Mouse (Mus musculus) midbrain, embryonic 14.5 days (tissue): ENCODE results near the gene Vmp1. TPM values are rescaled to one million over a fixed set of nuclear protein-coding genes. Genes with fewer than 3 reads are reported as not detected.

Source experiments
- ATAC-seq: fragments of 200-750 bp; cut with Nextera tagmentation; 2 replicates; pipeline ENCODE4 v1.8.0; 2017; ENCODE audit warnings: moderate number of reproducible peaks, moderate library complexity; ENCODE audit not compliant: low FRiP score, low TSS enrichment
- DNase-seq: peaks from one replicate; pipeline ENCODE4 v3.0.0-alpha.2; 2015
- H3K27ac ChIP-seq: fragments of 300-500 bp; sonication (generic); replicated peaks from 2 replicates; pipeline ENCODE4 v1.5.1; 2014; ENCODE audit warnings: mild to moderate bottlenecking, low read depth, low read length, moderate library complexity
- H3K27me3 ChIP-seq: fragments of 300-500 bp; sonication (generic); 2 replicates; pipeline ENCODE4 v1.6.1; 2014; ENCODE audit warnings: low read length, control low read depth, mixed read lengths; ENCODE audit not compliant: control insufficient read depth, insufficient read depth
- H3K36me3 ChIP-seq: fragments of 300-500 bp; sonication (generic); 2 replicates; pipeline ENCODE4 v1.6.1; 2014; ENCODE audit warnings: low read length, control low read depth; ENCODE audit not compliant: control insufficient read depth, insufficient read depth
- H3K4me1 ChIP-seq: fragments of 300-500 bp; sonication (generic); 2 replicates; pipeline ENCODE4 v1.6.1; 2014; ENCODE audit warnings: mild to moderate bottlenecking, antibody characterized with exemption, low read length, control low read depth; ENCODE audit not compliant: control insufficient read depth, insufficient read depth
- H3K4me2 ChIP-seq: fragments of 300-500 bp; sonication (generic); 2 replicates; pipeline ENCODE4 v1.6.1; 2014; ENCODE audit warnings: mild to moderate bottlenecking, low read length, moderate library complexity
- H3K4me3 ChIP-seq: fragments of 300-500 bp; sonication (generic); replicated peaks from 2 replicates; pipeline ENCODE4 v1.5.1; 2014; ENCODE audit warnings: low read depth, low read length
- H3K9ac ChIP-seq: fragments of 300-500 bp; sonication (generic); replicated peaks from 2 replicates; pipeline ENCODE4 v1.6.1; 2014; ENCODE audit warnings: mild to moderate bottlenecking, low read length, moderate library complexity
- H3K9me3 ChIP-seq: fragments of 300-500 bp; sonication (generic); 2 replicates; pipeline ENCODE4 v1.6.1; 2016; ENCODE audit warnings: low read length, control low read depth, mixed read lengths; ENCODE audit not compliant: control insufficient read depth
- WGBS: fragments of 180-500 bp; shearing (Covaris S2); extraction: QIAGEN DNeasy Blood & Tissue Kit; methylation state at CpG from one replicate; pipeline ENCODE4 v1.1.7; 2014; 5-methylcytosine and 5-hydroxymethylcytosine counted together
- polyA plus RNA-seq: library from polyadenylated mRNA; unstranded; fragments of >200 nt; fragmentation: Nextera tagmentation; extraction: Ambion mirVana; gene quantifications from 2 replicates; pipeline ENCODE4 v1.2.1, GENCODE M21; 2014

Vmp1 gene
- polyA plus RNA-seq, 1 experiment from 2014 or later: 129 TPM

DNA sequence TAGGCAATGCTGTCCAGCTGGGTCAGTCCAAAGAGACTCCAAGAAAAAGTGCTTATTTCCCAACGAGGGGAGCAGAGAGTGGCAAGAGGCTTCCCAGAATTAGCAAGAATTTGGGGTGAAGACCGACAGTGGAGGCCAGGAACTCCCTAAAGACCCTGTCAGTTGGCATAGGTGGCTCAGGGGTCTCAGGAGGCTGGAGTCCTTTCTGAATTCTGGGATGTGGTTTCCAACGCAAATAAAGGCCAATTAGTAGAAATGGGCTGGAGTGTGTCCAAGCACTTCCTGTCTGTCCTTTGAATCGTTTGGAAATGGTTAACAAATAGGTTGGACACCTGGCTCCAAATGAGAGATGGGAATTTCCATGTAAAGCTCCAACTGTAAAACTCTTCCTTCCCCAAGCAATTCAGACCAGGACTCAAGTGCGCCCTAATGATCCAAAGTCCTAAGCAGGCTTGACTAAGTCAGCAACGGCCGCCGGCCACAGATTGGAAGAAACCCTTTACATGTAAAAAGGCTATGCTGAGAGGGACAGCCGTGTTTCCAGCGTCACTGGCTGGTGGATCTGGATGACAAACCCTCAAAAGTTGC, 103.8 kb downstream of the Vmp1 start:
- DNase-seq (no peak), ATAC-seq (no peak)
- no peaks in the 10 kb centered on the region for H3K4me1 ChIP-seq
- peaks cover 1% of the 10 kb centered on the region; the same call in 1 of the 2 replicates for H3K36me3 ChIP-seq
- 82% methylated on average over 10 of the region's 10 CpGs for WGBS
- no peaks in the 10 kb centered on the region for H3K27me3 ChIP-seq
- no peak overlapping the region for H3K4me3 ChIP-seq
- no peak overlapping the region for H3K27ac ChIP-seq
- no peak overlapping the region for H3K9ac ChIP-seq
- H3K9me3 ChIP-seq: no peaks in the 10 kb centered on the region
- H3K4me2 ChIP-seq: no peak overlapping the region

DNA sequence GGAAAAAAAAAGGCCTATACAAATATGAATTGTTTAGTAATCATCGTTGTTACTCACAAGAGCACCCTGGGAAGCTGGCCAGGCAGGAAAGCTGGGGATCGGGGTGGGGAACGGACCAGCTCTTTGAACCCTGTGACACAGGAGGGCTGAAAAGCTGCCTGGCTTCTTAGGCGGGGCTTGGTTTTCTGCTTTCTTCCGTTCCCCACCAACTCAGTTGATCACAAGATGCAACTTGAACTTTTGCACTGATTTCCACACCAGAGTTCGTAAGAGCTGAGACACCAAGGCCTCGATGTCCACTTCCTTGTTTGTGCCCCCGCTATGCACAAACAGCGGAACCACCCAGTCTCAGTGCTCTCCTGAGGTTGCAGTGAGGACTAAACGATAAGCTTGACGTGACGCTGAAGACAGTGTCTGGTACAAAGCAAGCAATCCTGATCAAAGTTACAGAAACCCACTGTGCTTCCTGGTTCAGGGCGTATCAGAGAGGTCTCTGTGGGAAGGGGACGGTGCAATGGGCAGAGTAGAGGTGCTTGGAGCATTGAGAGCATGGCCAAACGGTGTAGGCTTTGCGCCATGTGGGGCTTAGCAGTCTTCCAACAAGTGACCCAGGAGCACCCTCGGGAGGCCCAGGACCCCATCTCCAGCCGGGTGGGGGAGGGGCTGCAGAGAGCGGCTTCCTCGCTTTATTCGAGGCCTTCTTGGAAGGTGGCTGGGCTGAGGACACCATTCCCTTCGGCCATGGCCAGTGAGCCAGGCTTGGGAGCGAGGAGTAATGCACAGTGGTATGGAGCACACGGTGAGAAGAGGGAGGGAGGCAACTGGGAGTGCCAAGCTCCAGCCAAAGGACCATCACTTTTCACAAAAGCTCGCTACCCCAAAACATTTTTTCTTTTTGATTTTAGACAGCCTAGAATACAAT, 104.6 kb downstream of the Vmp1 start:
- Histone ChIP-seq H3K27me3 (no peaks in the 10 kb centered on the region), H3K9ac (no peak overlapping the region), H3K4me3 (no peak overlapping the region), H3K27ac (no peak overlapping the region), H3K4me1 (no peaks in the 10 kb centered on the region), H3K9me3 (no peaks in the 10 kb centered on the region), H3K4me2 (no peak overlapping the region), H3K36me3 (no peaks in the 10 kb centered on the region)
- ATAC-seq: no peak
- 79% methylated on average over 25 of the region's 25 CpGs for WGBS
- no peak for DNase-seq

DNA sequence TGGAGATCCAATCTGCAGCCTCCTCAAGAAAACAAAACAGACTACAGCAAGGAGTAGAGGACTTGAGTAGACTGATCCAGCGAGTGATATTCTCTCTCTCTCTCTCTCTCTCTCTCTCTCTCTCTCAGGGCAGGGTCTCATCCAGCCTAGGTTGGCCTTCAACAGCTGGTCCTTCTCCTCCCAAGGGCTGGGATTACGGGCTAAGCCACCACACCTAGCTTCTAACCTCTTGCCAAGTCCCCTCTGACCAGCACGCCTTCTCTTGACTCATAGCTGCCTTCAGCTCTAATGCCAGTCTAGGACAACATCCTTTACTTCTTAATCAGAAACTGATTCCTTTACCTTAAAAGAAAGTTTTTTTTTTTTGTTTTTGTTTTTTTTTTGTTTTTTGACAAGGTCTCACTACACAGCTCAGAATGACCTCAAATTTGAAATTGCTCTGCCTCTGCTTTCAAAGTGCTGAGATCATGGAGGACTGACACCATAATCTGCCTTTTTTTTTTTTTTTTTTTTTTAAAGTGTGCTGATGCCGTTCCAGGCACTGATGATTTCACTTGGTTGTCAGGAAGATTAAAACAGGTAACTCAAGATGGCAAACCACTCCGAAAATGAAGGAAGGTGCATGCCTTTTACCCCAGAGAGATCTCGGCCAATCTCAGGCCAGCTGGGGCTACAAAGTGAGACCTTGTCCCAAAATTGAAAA, 105.4 kb downstream of the Vmp1 start:
- H3K4me1 ChIP-seq: no peaks in the 10 kb centered on the region
- no peak overlapping the region for H3K9ac ChIP-seq
- no peak overlapping the region for H3K4me2 ChIP-seq
- H3K9me3 ChIP-seq: no peaks in the 10 kb centered on the region
- H3K27ac ChIP-seq: no peak overlapping the region
- H3K27me3 ChIP-seq: no peaks in the 10 kb centered on the region
- no peak for DNase-seq
- no peak for ATAC-seq
- WGBS: 85% methylated on average over 6 of the region's 6 CpGs
- H3K36me3 ChIP-seq: no peaks in the 10 kb centered on the region
- H3K4me3 ChIP-seq: no peak overlapping the region

DNA sequence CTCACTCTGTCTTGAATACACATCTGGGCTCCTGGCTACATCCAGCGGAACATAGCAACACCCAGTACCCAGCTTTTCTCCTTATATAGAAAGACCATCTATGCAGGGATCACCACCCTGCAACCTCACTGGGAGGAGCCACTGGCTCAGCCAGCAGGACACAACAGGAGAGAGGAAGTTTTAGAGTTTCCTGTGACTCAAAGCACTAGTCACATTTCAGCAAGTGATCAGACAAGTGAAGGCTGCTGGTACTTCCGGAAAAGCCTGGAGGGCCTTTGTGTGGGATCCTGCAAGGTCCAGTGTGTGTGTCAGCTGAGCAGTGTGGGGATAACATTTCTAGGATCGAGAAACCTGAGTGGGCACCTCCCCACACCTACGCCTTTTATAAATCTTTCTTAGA, 106.4 kb downstream of the Vmp1 start:
- H3K27ac ChIP-seq: no peak overlapping the region; the same call in 1 of the 2 replicates
- H3K4me1 ChIP-seq: no peaks in the 10 kb centered on the region
- DNase-seq (no peak), ATAC-seq (no peak)
- no peaks in the 10 kb centered on the region for H3K36me3 ChIP-seq
- no peaks in the 10 kb centered on the region for H3K9me3 ChIP-seq
- no peak overlapping the region for H3K4me2 ChIP-seq
- no peak overlapping the region for H3K4me3 ChIP-seq
- H3K9ac ChIP-seq: no peak overlapping the region
- no peaks in the 10 kb centered on the region for H3K27me3 ChIP-seq
- WGBS: 86% methylated on average over 4 of the region's 4 CpGs

DNA sequence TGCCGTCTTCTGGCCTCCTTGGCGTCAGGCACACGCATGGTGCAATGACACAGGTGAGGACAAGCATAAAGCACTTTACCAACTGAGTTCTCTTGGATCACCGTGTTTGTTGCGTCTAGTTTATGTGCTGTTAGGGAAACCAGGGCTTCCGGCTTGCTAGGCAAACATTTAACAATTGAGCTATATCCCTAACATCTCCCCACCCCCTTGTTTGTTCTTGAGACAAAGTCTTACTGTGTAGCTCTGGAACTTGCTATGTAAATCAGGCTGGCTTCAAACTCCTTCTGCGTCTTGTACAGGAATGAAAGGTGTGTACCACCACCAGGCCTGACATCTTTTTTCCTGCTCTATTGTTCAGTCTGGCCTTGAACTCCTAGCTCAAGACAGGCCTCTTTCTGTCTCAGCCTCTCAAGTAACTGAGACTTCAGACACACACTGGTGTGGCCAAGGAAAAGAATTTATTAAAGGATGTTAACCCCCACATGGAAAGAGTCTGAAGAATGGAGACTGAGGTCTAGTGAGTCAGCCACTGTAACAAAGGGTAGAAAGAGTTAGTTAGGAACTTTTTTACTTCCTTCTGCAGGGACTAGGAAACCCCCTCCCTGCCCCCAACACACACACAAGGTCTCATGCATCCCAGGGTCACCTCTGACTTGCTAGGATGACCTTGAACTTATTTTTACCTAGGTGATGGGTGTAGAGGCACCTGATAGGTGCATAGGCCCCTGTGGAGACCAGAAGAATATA, 107.8 kb downstream of the Vmp1 start:
- H3K27me3 ChIP-seq: no peaks in the 10 kb centered on the region
- no peak overlapping the region for H3K9ac ChIP-seq
- no peak for DNase-seq
- no peaks in the 10 kb centered on the region for H3K36me3 ChIP-seq
- H3K27ac ChIP-seq: no peak overlapping the region
- H3K4me3 ChIP-seq: no peak overlapping the region
- 79% methylated on average over 7 of the region's 7 CpGs for WGBS
- no peak for ATAC-seq
- no peak overlapping the region for H3K4me2 ChIP-seq
- no peaks in the 10 kb centered on the region for H3K4me1 ChIP-seq
- H3K9me3 ChIP-seq: no peaks in the 10 kb centered on the region

DNA sequence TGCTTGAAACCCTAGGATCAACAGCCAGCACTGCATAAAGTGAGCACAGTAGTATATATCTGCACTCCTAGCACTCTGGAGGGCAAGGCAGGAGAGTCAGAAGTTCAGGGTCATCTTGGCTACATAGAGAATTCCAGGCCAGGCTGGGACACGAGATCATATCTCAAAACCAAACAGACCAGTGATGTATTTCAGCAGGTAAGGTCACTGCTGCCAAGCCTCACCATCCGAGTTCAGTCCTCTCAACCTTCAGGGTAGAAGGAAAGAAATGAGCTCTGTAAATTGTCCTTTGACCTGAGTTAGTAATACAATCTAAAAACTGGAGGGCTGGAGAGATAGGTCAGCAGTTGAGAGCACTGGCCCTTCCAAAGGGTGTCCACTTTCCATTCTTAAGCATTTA, 109.2 kb downstream of the Vmp1 start:
- H3K27me3 ChIP-seq: no peaks in the 10 kb centered on the region
- H3K9me3 ChIP-seq: no peaks in the 10 kb centered on the region
- H3K27ac ChIP-seq: no peak overlapping the region
- H3K4me2 ChIP-seq: no peak overlapping the region
- no peak overlapping the region for H3K4me3 ChIP-seq
- WGBS: 81% methylated on average over 2 of the region's 2 CpGs
- H3K9ac ChIP-seq: no peak overlapping the region
- no peaks in the 10 kb centered on the region for H3K4me1 ChIP-seq
- no peaks in the 10 kb centered on the region for H3K36me3 ChIP-seq
- ATAC-seq: no peak
- DNase-seq: no peak

DNA sequence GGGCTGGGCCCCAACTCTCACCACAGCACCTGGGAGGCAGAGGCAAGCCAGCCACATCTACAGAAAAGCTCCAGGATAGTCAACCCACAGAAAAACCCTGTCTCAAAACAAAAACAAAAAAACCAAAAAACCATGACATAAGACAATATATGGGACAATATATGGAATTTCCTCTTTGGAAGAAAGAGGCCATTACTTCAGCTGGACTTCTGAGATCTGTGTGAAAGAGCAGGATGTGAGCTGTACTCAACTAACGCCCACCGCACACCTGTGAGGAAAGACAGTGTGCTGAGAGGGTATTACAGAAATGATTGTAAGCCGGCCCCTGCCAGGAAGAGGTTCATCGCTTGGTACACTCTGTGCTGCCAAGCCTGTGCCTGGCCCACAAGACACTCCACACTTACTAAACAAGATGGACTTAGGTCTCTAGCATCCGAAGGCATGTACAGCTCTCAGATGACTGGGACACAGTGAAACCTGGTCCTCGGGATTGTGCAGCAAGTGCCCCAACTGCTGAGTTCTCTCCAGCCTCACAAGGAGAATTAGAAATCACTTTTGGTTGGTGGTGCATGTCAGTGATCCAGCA, 109.9 kb downstream of the Vmp1 start:
- ATAC-seq (no peak), DNase-seq (no peak)
- Histone ChIP-seq H3K9ac (no peak overlapping the region), H3K4me3 (no peak overlapping the region), H3K4me2 (no peak overlapping the region), H3K9me3 (no peaks in the 10 kb centered on the region), H3K4me1 (no peaks in the 10 kb centered on the region), H3K27me3 (no peaks in the 10 kb centered on the region), H3K27ac (no peak overlapping the region), H3K36me3 (no peaks in the 10 kb centered on the region)
- WGBS: 92% methylated on average over 6 of the region's 6 CpGs

DNA sequence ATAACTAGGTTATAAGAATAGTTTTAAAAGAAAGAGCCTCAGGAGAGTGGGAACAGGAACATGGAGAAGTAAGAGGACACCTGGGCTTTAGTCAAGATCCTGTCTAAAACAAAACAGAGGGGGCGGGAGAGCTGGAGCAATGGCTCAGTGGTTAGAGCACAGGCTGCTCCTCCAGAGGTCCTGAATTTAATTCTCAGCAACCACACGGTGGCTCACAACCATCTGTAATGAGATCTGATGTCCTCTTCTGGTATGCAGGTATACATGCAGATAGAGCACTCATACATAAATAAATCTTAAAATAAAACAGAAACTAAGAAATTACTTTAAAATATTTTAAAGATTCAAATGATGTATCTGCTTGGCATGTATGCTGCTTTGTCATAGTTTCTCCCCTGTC, 111.0 kb downstream of the Vmp1 start:
- no peak overlapping the region for H3K27ac ChIP-seq
- no peaks in the 10 kb centered on the region for H3K9me3 ChIP-seq
- DNase-seq (no peak), ATAC-seq (no peak)
- no peaks in the 10 kb centered on the region for H3K36me3 ChIP-seq
- no peak overlapping the region for H3K9ac ChIP-seq
- no peaks in the 10 kb centered on the region for H3K27me3 ChIP-seq
- no peak overlapping the region for H3K4me2 ChIP-seq
- H3K4me3 ChIP-seq: no peak overlapping the region
- 76% methylated on average over 2 of the region's 2 CpGs for WGBS
- H3K4me1 ChIP-seq: no peaks in the 10 kb centered on the region
